Mouse (Mus musculus): ENCODE data around the gene Gm5108. TPM values are rescaled to one million over a fixed set of nuclear protein-coding genes. Genes with fewer than 3 reads are reported as not detected.
A peak's percentile ranks its signal among the peaks of the same experiment; 100 is the strongest.

Gm5108 gene
- polyA plus RNA-seq, 1 experiment from 2014 or later = not detected

DNA sequence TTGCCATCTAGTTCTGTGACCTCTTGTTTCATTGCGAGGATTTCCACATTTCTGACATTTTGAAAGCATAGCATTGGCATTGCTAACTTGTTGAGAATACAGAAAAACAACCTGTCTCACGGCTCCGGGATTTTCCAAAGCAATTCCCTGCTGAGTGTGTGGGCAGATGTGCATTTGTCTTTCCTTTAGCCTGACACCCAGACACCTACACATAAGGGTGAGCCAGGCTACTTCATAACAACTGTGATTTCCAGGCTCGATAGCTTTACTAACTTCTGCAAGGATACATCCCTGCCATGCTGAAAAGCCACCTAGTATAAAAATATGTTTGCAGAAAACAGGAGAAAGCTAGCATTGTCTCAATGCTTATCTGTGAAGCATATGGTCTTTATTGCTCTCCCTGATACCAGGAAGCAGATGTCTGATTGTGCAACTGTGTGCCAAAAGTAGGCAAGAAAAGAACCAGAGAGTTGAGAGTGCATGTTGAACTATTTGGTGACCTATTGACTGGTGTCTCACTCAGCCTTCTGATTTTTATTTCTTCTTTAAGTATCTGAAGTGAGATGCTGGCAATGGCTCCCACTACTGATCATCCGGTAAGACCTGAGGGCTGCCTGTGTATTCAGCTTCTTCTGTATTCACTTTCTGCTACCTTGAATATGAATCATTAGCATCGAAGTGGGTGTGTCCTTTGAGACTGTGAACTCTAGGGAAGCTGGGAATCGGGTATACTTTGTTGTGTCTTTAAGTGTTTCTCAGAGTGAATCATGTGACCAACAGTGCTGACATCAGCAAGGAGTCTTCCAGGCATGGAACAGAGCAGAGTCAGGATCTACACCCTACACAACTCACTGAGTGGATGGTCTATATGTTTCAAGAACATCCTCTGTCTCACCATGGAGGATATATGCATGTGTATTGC lies 20.5 kb downstream of the Gm5108 start:
- no peaks in the 10 kb centered on the region for H3K27me3 ChIP-seq (replicated peaks; ENCODE audit: insufficient read depth, low read length)
- DNase-seq (ENCODE audit: low spot score) (no peak), ATAC-seq (no peak)
- H3K9me3 ChIP-seq (ENCODE audit: low read length) = no peaks in the 10 kb centered on the region
- no peak overlapping the region for H3K9ac ChIP-seq (replicated peaks; ENCODE audit: low read depth)
- H3K4me1 ChIP-seq (ENCODE audit: insufficient read depth, low read depth, low read length) = no peaks in the 10 kb centered on the region
- TF ChIP-seq CTCF (IDR thresholded peaks at IDR 0.05) (no peak), EP300 (IDR thresholded peaks at IDR 0.05) (no peak)
- WGBS = 72% methylated on average over 7 of the region's 7 CpGs
- H3K4me2 ChIP-seq (replicated peaks; ENCODE audit: low read depth, low read length) = no peak overlapping the region
- H3K4me3 ChIP-seq (ENCODE audit: low read depth, low read length) = no peak overlapping the region
- H3K36me3 ChIP-seq (ENCODE audit: insufficient read depth, low read length) = no peaks in the 10 kb centered on the region
- no peak overlapping the region for H3K27ac ChIP-seq (ENCODE audit: low read length)

DNA sequence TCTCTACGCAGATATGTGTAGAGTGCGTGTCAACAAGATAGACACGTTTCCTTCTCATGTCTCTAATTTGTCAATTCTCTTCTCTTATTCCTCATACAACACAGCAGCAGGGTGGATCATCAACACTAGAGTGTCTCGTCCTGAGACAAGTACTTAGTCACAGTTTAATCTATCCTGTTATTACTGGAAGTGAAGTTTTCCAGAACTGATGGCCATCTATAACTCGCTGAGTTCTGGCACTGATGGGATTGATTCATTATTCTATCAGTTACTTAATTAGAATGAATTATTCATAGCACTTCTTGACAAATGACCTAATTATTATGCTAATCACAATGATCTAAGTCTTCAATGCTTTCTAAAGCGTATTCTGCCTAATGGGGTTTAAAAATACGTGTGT lies 28.1 kb downstream of the Gm5108 start:
- no peaks in the 10 kb centered on the region for H3K9me3 ChIP-seq (ENCODE audit: low read length)
- H3K4me3 ChIP-seq (ENCODE audit: low read depth, low read length) = no peak overlapping the region
- ATAC-seq (no peak), DNase-seq (ENCODE audit: low spot score) (no peak)
- H3K27ac ChIP-seq (ENCODE audit: low read length) = no peak overlapping the region
- 82% methylated on average over 7 of the region's 7 CpGs for WGBS
- H3K27me3 ChIP-seq (replicated peaks; ENCODE audit: insufficient read depth, low read length) = no peaks in the 10 kb centered on the region
- H3K4me2 ChIP-seq (replicated peaks; ENCODE audit: low read depth, low read length) = no peak overlapping the region
- H3K36me3 ChIP-seq (ENCODE audit: insufficient read depth, low read length) = no peaks in the 10 kb centered on the region
- H3K9ac ChIP-seq (replicated peaks; ENCODE audit: low read depth) = no peak overlapping the region
- no peaks in the 10 kb centered on the region for H3K4me1 ChIP-seq (ENCODE audit: insufficient read depth, low read depth, low read length)
- TF ChIP-seq CTCF (IDR thresholded peaks at IDR 0.05) (no peak), EP300 (IDR thresholded peaks at IDR 0.05) (no peak)

DNA sequence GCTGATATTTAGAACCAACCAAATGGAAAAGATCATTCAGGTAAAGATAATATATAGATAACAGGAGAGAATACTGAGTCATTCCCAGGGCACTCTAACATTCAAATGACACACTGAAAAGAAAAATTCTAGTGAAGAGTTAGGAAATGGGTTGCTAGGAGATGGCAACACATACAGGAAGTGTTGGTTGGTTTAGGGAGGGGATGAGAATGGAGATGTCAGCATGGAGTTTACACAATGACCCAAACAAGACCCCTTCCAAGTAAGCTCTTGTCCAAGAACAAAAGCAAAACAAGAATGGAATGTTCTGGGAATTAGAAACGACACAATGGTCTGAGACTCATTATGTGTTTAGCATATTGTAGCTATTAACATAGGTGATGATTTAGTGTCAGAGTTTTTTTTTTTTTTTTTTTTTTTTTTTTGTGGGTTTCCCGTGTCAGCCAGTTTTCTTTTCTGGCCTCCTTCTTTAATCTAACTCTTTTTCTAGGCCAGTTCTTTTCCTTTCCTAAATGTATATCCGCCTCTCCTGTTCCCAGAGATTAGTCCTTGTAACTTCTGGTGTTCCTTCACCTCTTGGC lies 40.6 kb downstream of the Gm5108 start:
- WGBS = 54% methylated on average over 3 of the region's 3 CpGs
- no peaks in the 10 kb centered on the region for H3K4me1 ChIP-seq (ENCODE audit: insufficient read depth, low read depth, low read length)

DNA sequence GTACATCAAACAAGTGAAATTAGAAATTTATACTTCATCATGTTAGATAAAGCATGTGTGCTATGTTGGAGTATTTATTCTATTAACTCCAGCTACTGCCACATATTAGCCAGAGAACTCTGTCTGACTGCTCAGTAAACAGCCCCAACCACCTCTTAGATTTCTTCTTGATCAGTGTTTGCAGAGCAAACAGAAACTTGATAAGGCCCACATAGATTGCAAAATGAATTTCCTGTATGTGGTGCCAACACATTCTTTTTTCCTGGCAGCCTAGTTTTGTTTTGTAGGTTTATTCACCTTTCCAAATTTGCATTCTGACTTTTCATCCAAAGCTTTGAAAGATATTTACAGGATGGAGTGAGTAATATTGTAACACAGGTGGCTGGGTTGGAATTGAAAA lies 49.0 kb downstream of the Gm5108 start:
- no peaks in the 10 kb centered on the region for H3K27me3 ChIP-seq (replicated peaks; ENCODE audit: insufficient read depth, low read length)

More for the DNA sequence above, 40.6 kb downstream of the Gm5108 start:
- TF ChIP-seq EP300 (IDR thresholded peaks at IDR 0.05) (peak; percentile 73), CTCF (IDR thresholded peaks at IDR 0.05) (no peak)
- ATAC-seq = peak; percentile 79
- Histone ChIP-seq H3K9ac (replicated peaks; ENCODE audit: low read depth) (no peak overlapping the region), H3K9me3 (ENCODE audit: low read length) (no peaks in the 10 kb centered on the region), H3K27ac (ENCODE audit: low read length) (no peak overlapping the region), H3K36me3 (ENCODE audit: insufficient read depth, low read length) (no peaks in the 10 kb centered on the region), H3K4me2 (replicated peaks; ENCODE audit: low read depth, low read length) (no peak overlapping the region), H3K4me3 (ENCODE audit: low read depth, low read length) (no peak overlapping the region), H3K27me3 (replicated peaks; ENCODE audit: insufficient read depth, low read length) (no peaks in the 10 kb centered on the region)
- peak; percentile 59 for DNase-seq (ENCODE audit: low spot score)

DNA sequence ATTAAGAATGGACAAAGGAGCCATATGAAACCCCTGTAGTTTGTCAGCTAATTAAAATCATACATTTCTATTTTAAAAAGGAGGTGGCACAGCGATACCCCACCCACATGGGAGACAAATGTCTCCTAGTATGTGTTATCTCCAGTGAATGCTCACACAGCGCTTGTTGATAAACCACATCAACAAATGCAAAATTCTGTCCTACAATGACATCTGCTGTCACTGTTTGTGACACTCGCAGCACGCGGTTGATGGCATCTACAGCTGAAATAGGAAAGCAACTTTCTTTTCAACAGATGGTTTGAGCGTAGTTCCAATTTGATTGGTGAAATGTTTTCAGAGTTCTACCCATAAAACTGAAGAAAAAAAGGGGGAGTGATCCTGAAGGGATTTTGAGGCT lies 61.1 kb downstream of the Gm5108 start:
- no peak for TF ChIP-seq EP300 (IDR thresholded peaks at IDR 0.05)
- no peak for TF ChIP-seq CTCF (IDR thresholded peaks at IDR 0.05)
- Histone ChIP-seq H3K4me3 (ENCODE audit: low read depth, low read length) (no peak overlapping the region), H3K27ac (ENCODE audit: low read length) (no peak overlapping the region), H3K4me2 (replicated peaks; ENCODE audit: low read depth, low read length) (no peak overlapping the region), H3K9me3 (ENCODE audit: low read length) (0 out of 2 replicates have a peak, but pooled peaks cover 2% of the 10 kb centered on the region), H3K9ac (replicated peaks; ENCODE audit: low read depth) (no peak overlapping the region), H3K27me3 (replicated peaks; ENCODE audit: insufficient read depth, low read length) (no peaks in the 10 kb centered on the region), H3K36me3 (ENCODE audit: insufficient read depth, low read length) (no peaks in the 10 kb centered on the region), H3K4me1 (ENCODE audit: insufficient read depth, low read depth, low read length) (no peaks in the 10 kb centered on the region)
- ATAC-seq (no peak), DNase-seq (ENCODE audit: low spot score) (no peak)
- WGBS = 86% methylated on average over 6 of the region's 6 CpGs

More for the DNA sequence above, 49.0 kb downstream of the Gm5108 start:
- H3K4me3 ChIP-seq (ENCODE audit: low read depth, low read length) = no peak overlapping the region
- no peak overlapping the region; the same call in 1 of the 2 replicates for H3K27ac ChIP-seq (ENCODE audit: low read length)
- peak; percentile 98 for TF ChIP-seq EP300 (IDR thresholded peaks at IDR 0.05)
- no peak for TF ChIP-seq CTCF (IDR thresholded peaks at IDR 0.05)
- H3K36me3 ChIP-seq (ENCODE audit: insufficient read depth, low read length) = no peaks in the 10 kb centered on the region
- H3K9ac ChIP-seq (replicated peaks; ENCODE audit: low read depth) = no peak overlapping the region
- H3K9me3 ChIP-seq (ENCODE audit: low read length) = no peaks in the 10 kb centered on the region
- DNase-seq (ENCODE audit: low spot score) (peak; percentile 92), ATAC-seq (peak; percentile 94)
- no peak overlapping the region for H3K4me2 ChIP-seq (replicated peaks; ENCODE audit: low read depth, low read length)
- H3K4me1 ChIP-seq (ENCODE audit: insufficient read depth, low read depth, low read length) = no peaks in the 10 kb centered on the region

DNA sequence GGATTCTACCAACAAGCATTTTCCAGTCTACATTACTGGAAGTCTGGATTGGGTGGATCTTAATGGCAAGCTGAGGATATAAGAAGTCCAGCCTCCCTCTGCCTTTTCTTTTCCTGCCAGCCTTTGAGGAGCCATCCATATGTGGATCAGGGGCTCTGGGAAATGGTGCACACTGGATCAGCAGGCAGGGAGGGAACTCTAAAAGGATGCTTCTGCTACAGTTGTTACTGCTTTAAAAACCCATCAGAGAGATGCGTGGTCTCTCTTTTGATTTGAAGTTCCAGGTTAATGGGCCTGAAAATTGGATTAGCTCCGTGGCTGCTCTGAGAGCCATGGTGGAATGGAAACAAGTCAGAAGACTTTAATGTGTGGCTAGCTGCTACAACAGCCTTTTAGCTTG lies 62.4 kb downstream of the Gm5108 start:
- ATAC-seq (no peak), DNase-seq (ENCODE audit: low spot score) (no peak)
- 72% methylated on average over 2 of the region's 2 CpGs for WGBS
- H3K4me1 ChIP-seq (ENCODE audit: insufficient read depth, low read depth, low read length) = no peaks in the 10 kb centered on the region
- H3K36me3 ChIP-seq (ENCODE audit: insufficient read depth, low read length) = no peaks in the 10 kb centered on the region
- H3K27ac ChIP-seq (ENCODE audit: low read length) = no peak overlapping the region
- TF ChIP-seq EP300 (IDR thresholded peaks at IDR 0.05) (no peak), CTCF (IDR thresholded peaks at IDR 0.05) (no peak)
- no peak overlapping the region for H3K4me3 ChIP-seq (ENCODE audit: low read depth, low read length)
- no peaks in the 10 kb centered on the region for H3K27me3 ChIP-seq (replicated peaks; ENCODE audit: insufficient read depth, low read length)
- no peak overlapping the region for H3K4me2 ChIP-seq (replicated peaks; ENCODE audit: low read depth, low read length)
- H3K9ac ChIP-seq (replicated peaks; ENCODE audit: low read depth) = no peak overlapping the region
- 0 out of 2 replicates have a peak, but pooled peaks cover 2% of the 10 kb centered on the region for H3K9me3 ChIP-seq (ENCODE audit: low read length)
